ENCODE assay signal across 12 mouse cellular contexts in the genomic region with DNA sequence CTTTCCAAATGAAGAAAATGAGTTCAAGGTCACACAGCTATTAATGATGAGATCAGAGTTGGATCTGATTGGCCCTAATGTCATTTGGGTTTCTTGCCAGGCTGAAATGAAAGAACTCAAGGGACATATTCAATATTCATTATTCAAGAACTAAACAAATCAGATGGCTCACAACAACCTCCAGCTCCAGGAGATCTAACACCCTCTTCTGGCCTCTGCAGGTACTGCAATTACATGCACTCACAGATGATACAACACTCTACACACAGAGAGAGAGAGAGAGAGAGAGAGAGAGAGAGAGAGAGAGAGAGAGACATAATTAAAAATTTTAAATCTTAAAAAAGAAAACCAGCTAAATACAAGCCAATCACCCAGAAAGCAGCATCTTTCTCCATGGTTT.
A peak's percentile ranks its signal among the peaks of the same experiment; 100 is the strongest.
DNase-seq lines count a peak whose midpoint lies in the region; ATAC-seq and TF ChIP-seq lines count a peak whose summit lies in the region.
"Had no signal": no experiment of that assay in that cellular context is flagged by ENCODE, and none has a peak within 500 bp of the region (broad histone marks: within the 10 kb centered on the region; RNA-seq: fewer than 3 reads in every experiment).

No protein-coding gene starts in this region.

- H3K9ac ChIP-seq in hindbrain, postnatal 0 days (replicated peaks; ENCODE audit: low read length): no peak overlapping the region
- H3K9ac ChIP-seq in hindbrain, embryonic 16.5 days (ENCODE audit: low read depth, low read length): no peak overlapping the region
- H3K9ac ChIP-seq: hindbrain, embryonic 12.5 days had no signal

- no peak overlapping the region for H3K4me2 ChIP-seq in hindbrain, postnatal 0 days (ENCODE audit: low read depth, low read length)
- no peak overlapping the region for H3K4me2 ChIP-seq in hindbrain, embryonic 16.5 days (ENCODE audit: low read length)
- H3K4me2 ChIP-seq: hindbrain, embryonic 12.5 days; liver, embryonic 11.5 days had no signal

- TF ChIP-seq CTCF in hindbrain, postnatal 0 days (IDR thresholded peaks at IDR 0.05; ENCODE audit: low read depth): peak; percentile 17; the same call in 1 of the 2 replicates

- DNase-seq in adrenal gland, adult 2 months: peak; percentile 23
- no peak for DNase-seq in adrenal gland, adult 18-20 months (ENCODE audit: low spot score in 2 of 2)
- DNase-seq in hindbrain, postnatal 0 days (ENCODE audit: low spot score): no peak
- peak; percentile 1 to 4 for DNase-seq in B cell, adult 2 months
- DNase-seq in induced T-regulatory cell, adult 2 months (ENCODE audit: low read depth): peak; percentile 56
- DNase-seq in c-Kit-positive CD71-positive TER-119-positive erythroid progenitor cells, embryonic 14.5 days (ENCODE audit: low spot score): no peak
- DNase-seq: cerebellum, adult 11 months; embryo, embryonic 11 days had no signal

- no peak overlapping the region for H3K4me3 ChIP-seq in hindbrain, postnatal 0 days (ENCODE audit: low read length)
- no peak overlapping the region for H3K4me3 ChIP-seq in hindbrain, embryonic 16.5 days (ENCODE audit: low read length)
- H3K4me3 ChIP-seq: hindbrain, embryonic 12.5 days had no signal

- no peak for ATAC-seq in hindbrain, postnatal 0 days
- no peak for ATAC-seq in hindbrain, embryonic 16.5 days
- ATAC-seq in monocyte, adult 5-6 weeks (replicated peaks; ENCODE audit: insufficient number of reproducible peaks, low FRiP score, low TSS enrichment, poor library complexity, severe bottlenecking): no peak

- no peaks in the 10 kb centered on the region for H3K4me1 ChIP-seq in hindbrain, postnatal 0 days (ENCODE audit: insufficient read depth, low read length)
- H3K4me1 ChIP-seq in hindbrain, embryonic 16.5 days (ENCODE audit: control insufficient read depth, insufficient read depth, low read depth, low read length): no peaks in the 10 kb centered on the region
- H3K4me1 ChIP-seq: hindbrain, embryonic 12.5 days had no signal

- no peaks in the 10 kb centered on the region for H3K9me3 ChIP-seq in hindbrain, postnatal 0 days (ENCODE audit: low read length)
- H3K9me3 ChIP-seq in hindbrain, embryonic 16.5 days (ENCODE audit: control insufficient read depth, low read length): 0 out of 2 replicates have a peak, but pooled peaks cover 3% of the 10 kb centered on the region
- H3K9me3 ChIP-seq: hindbrain, embryonic 12.5 days had no signal

- H3K36me3 ChIP-seq in hindbrain, postnatal 0 days (ENCODE audit: insufficient read depth, low read length): no peaks in the 10 kb centered on the region
- no peaks in the 10 kb centered on the region for H3K36me3 ChIP-seq in hindbrain, embryonic 16.5 days (ENCODE audit: control insufficient read depth, insufficient read depth, low read length)
- H3K36me3 ChIP-seq: hindbrain, embryonic 12.5 days had no signal

- no peak overlapping the region for H3K27ac ChIP-seq in hindbrain, postnatal 0 days
- no peak overlapping the region for H3K27ac ChIP-seq in hindbrain, embryonic 16.5 days (ENCODE audit: low read depth, low read length)
- H3K27ac ChIP-seq: hindbrain, embryonic 12.5 days had no signal

- no peaks in the 10 kb centered on the region for H3K27me3 ChIP-seq in hindbrain, postnatal 0 days (ENCODE audit: insufficient read depth, low read length)
- no peaks in the 10 kb centered on the region for H3K27me3 ChIP-seq in hindbrain, embryonic 16.5 days (replicated peaks; ENCODE audit: control insufficient read depth, insufficient read depth, low read length)
- H3K27me3 ChIP-seq: hindbrain, embryonic 12.5 days had no signal

Comparison
In these comparisons a context has a peak if more than half of its experiments do, and no peak if none do; other contexts are left out.
1. DNase-seq: peak in adrenal gland, adult 2 months (single experiment), B cell, adult 2 months (2 of 2) and induced T-regulatory cell, adult 2 months (single experiment); none in adrenal gland, adult 18-20 months (0 of 2), hindbrain, postnatal 0 days (single experiment) and c-Kit-positive CD71-positive TER-119-positive erythroid progenitor cells, embryonic 14.5 days (single experiment).